Mouse (Mus musculus): ENCODE results near the gene Nudt5. TPM values are rescaled to one million over a fixed set of nuclear protein-coding genes. Genes with fewer than 3 reads are reported as not detected.
"Not testable (repeated sequence)": the region's sequence is repeated elsewhere in the genome, so short reads cannot be mapped to it uniquely, and the experiment has no call there.

Gene Nudt5
- 77.2 and 83.9 TPM in 2 replicates for polyA plus RNA-seq (2015; fragmentation: Nextera tagmentation; extraction: Ambion mirVana)

DNA sequence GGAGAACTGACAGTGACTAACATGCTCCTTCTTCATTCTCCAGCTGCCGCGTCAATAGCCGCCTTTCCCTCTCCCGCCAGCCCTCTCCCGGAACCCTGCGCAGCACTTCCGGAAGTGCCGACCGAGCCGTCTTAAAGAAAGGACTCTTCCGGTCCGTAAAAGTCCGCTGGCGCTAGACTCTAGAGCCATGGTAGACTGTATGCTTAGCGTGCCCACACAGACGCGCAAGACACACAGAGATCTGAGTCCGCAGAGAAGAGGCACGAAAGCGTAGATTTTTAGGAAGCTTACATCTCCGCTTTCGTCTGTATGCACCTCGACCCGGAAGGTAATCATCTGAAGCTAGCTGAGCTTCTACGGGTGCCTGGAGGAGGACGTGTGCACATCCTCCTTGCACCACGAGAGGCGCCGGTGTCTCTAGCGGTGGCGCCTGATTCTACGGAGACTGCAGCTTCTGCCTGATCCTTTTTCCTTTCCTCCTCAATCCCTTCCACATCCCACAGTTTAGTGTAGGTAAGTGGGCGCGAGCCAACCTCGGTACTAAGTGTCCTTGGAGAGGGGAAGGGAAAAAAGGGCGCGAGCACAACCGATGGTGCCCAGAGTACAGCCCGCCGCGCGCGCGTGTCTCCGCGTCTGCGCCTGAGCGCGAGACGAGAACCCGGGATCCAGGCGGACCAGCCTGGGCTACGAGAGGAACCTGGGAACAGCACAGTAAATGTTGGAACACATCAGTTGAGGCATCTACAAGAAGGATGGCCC, at the start of gene Nudt5, which contains the start of gene Cdc123:
Gene Nudt5 (plus strand): TSS at position 147 of the 759 bp plus-strand sequence.
Gene Cdc123 (minus strand): TSS at position 292 of the 759 bp plus-strand sequence.
- Histone ChIP-seq H3K4me3 (peak within 1 kb of the TSS; percentile 70), H3K27me3 (no peaks in the 10 kb centered on the region), H3K9ac (peak within 1 kb of the TSS; percentile 74), H3K36me3 (peaks cover 25% of the 10 kb centered on the region), H3K4me1 (peaks cover 12% of the 10 kb centered on the region), H3K4me2 (peak within 1 kb of the TSS; percentile 54), H3K27ac (peak within 1 kb of the TSS; percentile 90), H3K9me3 (no peaks in the 10 kb centered on the region)
- peak; percentile 93 for ATAC-seq (ENCODE audit: borderline replicate concordance, extremely low read depth, low FRiP score, low TSS enrichment)
- under 1% methylated on average over 53 of the region's 53 CpGs for WGBS

DNA sequence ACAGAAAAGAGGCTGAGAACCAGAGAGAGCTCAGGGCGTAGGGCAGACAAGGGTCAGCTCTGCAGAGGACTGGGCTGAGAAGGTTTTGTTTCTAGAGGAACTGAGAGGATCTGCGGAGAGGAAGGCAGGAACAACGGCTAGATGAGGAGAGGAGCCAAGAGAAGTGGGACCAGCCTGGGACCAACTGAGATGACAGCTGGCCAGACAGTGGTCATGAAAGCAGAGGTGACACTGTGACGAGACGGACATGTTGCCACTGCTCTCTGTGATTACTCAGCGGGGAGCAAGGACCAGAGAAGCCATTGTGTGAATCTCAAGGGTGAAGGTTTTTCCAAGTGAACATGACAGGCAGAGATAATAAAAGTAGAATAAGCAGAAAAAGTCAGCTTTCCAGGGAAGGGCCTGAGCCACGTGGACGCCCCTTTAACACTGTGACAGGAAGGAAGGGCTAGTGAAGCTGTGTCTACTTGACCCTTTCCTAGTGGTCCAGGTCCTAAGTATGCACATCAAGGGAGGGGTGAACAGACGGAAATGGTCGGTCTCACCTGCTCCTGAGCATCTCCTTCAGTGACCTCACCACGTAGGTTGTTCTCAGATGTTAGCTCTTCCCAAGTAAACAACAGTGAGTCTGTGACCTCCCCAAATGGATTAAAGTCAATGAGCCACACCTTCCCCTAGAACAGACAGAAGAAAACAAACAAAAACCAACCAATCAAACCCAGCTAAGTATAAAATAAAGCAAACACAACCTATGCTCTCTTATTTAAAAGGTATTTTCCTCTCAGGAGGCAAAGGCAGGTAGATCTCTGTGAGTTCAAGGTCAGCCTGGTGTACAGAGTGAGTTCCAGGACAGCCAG, 46.8 kb upstream of the Nudt5 start:
- no peak overlapping the region for H3K4me2 ChIP-seq
- no peaks in the 10 kb centered on the region for H3K9me3 ChIP-seq
- H3K27ac ChIP-seq, result no peak overlapping the region
- no peak overlapping the region for H3K9ac ChIP-seq
- peaks cover 59% of the 10 kb centered on the region for H3K36me3 ChIP-seq
- no peaks in the 10 kb centered on the region for H3K4me1 ChIP-seq
- peak; percentile 68; the same call in 1 of the 2 replicates for ATAC-seq (ENCODE audit: borderline replicate concordance, extremely low read depth, low FRiP score, low TSS enrichment)
- H3K27me3 ChIP-seq, result no peaks in the 10 kb centered on the region
- 61% methylated on average over 11 of the region's 11 CpGs for WGBS
- H3K4me3 ChIP-seq, result no peak overlapping the region

DNA sequence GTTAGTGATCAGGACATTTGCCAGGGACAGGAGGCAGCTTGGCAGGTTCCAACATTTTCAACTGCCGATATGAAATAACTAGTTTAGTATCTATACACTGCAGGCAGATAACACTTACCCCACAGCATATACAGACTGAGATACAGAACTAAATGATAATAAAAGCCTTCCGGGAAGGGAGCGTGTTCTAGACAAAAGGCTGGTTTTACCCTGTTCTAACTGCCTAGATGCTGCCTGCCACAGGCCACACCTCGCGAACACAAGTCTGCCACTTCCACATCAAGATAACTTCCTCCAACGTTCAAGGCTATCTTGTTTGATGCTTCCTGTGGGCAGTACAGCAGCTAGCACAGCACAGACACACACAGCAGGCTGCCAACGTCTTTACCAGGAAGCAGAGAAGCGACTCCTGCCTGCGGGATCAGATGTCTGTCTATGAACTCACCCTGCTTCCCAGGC, 43.6 kb upstream of the Nudt5 start:
- Histone ChIP-seq H3K4me2 (no peak overlapping the region), H3K4me1 (no peaks in the 10 kb centered on the region), H3K4me3 (no peak overlapping the region), H3K27ac (no peak overlapping the region), H3K9ac (no peak overlapping the region), H3K9me3 (no peaks in the 10 kb centered on the region), H3K27me3 (no peaks in the 10 kb centered on the region), H3K36me3 (peaks cover 33% of the 10 kb centered on the region)
- WGBS, result 69% methylated on average over 9 of the region's 9 CpGs
- no peak for ATAC-seq (ENCODE audit: borderline replicate concordance, extremely low read depth, low FRiP score, low TSS enrichment)

DNA sequence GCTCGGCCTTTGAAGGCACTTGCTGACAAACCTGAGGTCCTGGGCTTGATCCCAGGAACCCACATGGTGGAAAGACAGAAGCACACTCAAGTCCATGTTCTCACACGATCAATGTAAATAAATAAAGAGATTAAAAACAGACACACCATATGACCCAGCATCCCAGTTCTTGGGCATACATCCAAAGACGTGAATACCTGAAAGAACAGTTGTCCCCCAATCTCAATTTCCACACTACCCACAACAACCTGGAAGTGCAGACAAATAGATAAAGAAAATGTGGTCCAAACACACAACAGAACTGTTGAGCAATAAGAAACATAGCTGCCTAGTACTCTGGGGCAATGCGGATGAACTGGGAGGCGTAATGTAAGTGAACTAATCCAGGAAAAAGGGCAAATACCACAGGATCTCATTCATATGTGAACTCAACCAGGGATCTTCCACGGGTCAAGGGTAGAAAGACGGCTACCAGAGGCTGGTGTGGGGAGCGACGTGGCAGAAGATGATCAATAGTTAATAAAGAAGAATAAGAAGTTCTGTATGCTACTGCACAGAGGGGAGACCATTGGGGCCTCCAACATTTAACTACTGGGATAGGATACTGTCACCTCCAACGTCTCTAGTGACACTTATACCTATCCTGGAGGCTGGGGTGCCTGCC, 42.8 kb upstream of the Nudt5 start:
- Histone ChIP-seq H3K4me1 (no peaks in the 10 kb centered on the region), H3K4me2 (no peak overlapping the region), H3K27me3 (no peaks in the 10 kb centered on the region), H3K4me3 (no peak overlapping the region), H3K27ac (no peak overlapping the region), H3K9ac (no peak overlapping the region), H3K36me3 (peaks cover 24% of the 10 kb centered on the region; the same call in 1 of the 2 replicates), H3K9me3 (no peaks in the 10 kb centered on the region)
- no peak for ATAC-seq (ENCODE audit: borderline replicate concordance, extremely low read depth, low FRiP score, low TSS enrichment)
- WGBS, result 83% methylated on average over 10 of the region's 10 CpGs

DNA sequence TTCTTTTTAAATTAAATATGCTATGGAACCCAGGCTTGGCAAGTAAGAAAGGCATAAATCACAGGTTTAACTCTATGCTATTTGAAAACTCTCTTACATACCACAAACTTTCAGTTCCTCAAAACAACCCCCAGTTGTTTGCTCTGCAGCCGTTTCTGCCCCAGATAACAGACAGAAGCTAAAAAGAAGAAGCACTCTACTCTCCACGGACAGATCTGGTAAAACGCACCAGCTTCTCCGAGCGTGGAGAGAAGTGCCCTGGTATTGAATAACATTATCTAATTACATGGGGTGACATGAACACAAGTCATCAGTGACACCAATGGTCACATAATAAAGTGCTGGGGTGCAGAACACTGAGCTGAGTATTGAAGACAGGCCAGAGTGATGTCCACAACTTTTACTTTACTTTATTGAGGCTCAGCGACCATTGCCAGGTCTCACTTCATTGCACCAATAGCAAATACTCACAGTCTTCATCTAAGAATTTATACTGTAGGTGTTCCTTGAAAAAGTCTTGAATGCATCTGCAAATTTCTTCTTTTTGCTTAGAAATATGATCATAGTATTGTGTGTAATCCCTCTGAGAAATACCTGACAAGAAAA, 40.3 kb upstream of the Nudt5 start:
- no peak for ATAC-seq (ENCODE audit: borderline replicate concordance, extremely low read depth, low FRiP score, low TSS enrichment)
- no peaks in the 10 kb centered on the region for H3K4me1 ChIP-seq
- no peak overlapping the region for H3K9ac ChIP-seq
- H3K27ac ChIP-seq, result no peak overlapping the region
- WGBS, result 87% methylated on average over 6 of the region's 6 CpGs
- no peaks in the 10 kb centered on the region for H3K27me3 ChIP-seq
- H3K36me3 ChIP-seq, result peaks cover 26% of the 10 kb centered on the region
- no peak overlapping the region for H3K4me2 ChIP-seq
- H3K9me3 ChIP-seq, result no peaks in the 10 kb centered on the region
- no peak overlapping the region for H3K4me3 ChIP-seq

DNA sequence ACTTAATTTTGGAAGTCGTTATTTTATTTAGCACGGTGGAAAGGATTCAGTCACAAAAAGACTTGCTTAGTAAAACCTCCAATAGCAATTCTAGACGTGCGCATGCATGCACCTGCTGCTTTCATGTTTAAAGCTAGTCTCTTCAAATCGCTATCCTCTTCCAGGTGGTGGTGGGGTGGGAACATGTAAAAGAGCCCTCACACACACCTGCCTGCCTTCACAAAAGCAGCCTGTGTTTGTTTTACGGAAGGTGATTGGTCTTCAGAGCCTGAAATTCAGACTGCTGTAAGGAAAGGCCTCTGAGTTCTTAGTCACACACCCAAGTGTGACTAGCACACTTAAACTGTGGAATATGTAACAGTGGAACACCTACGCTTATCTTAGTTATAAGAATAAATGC, 39.6 kb upstream of the Nudt5 start:
- Histone ChIP-seq H3K4me1 (no peaks in the 10 kb centered on the region), H3K4me2 (no peak overlapping the region), H3K27ac (no peak overlapping the region), H3K9me3 (no peaks in the 10 kb centered on the region), H3K36me3 (peaks cover 32% of the 10 kb centered on the region), H3K4me3 (no peak overlapping the region), H3K9ac (no peak overlapping the region), H3K27me3 (no peaks in the 10 kb centered on the region)
- ATAC-seq (ENCODE audit: borderline replicate concordance, extremely low read depth, low FRiP score, low TSS enrichment), result no peak
- WGBS, result 93% methylated on average over 7 of the region's 7 CpGs

DNA sequence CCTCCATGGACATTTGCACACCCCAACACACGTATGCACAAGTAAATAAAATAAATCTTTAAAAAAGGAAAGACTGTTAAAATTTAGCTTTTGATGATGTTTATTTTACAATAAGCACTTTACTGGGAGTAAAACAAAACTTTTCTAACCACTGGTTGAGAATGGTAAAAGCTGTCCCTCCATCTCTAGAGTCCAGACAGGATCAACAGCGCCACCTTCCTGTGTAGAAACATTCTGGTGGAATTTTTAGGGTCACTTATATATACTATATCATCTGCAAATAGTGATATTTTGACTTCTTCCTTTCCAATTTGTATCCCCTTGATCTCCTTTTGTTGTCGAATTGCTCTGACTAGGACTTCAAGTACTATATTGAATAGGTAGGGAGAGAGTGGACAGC, 38.6 kb upstream of the Nudt5 start:
- peaks cover 29% of the 10 kb centered on the region for H3K36me3 ChIP-seq
- not testable (repeated sequence) for H3K9ac ChIP-seq; H3K4me3 ChIP-seq; H3K27me3 ChIP-seq; H3K4me1 ChIP-seq; H3K4me2 ChIP-seq; H3K27ac ChIP-seq; ATAC-seq (ENCODE audit: borderline replicate concordance, extremely low read depth, low FRiP score, low TSS enrichment); H3K9me3 ChIP-seq
- WGBS, result 76% methylated on average over 3 of the region's 3 CpGs

DNA sequence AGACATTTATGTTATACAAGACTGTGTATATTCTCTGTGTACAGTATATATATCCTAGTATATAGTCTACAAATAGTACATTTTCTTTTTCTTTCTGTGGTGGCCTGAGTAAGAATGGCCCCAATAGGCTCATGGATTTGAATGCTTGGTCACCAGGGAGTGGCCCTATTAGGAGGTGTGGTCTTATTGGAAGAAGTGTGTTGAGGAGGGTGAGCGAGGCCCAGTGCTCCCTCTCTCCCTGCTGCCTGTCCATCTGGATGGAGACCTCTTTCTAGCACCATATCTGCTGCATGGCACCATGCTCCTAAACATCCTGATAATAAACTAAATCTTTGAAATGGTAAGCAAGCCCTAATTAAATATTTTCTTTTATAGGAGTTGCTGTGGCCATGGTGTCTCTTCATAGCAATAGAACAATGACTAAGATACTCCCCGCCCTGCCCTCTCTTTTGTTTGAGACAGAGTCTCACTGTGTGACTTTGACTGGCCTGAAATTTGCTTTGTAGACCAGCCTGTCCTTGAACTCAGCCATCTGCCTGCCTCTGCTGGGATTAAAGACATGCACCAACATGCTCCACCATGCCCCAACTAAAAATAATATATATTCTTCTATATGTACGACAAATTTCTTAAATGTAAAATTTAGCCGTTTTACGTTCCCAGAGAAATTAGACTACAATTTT, 34.6 kb upstream of the Nudt5 start:
- peaks cover 35% of the 10 kb centered on the region for H3K36me3 ChIP-seq
- no peak for ATAC-seq (ENCODE audit: borderline replicate concordance, extremely low read depth, low FRiP score, low TSS enrichment)
- 91% methylated on average over 5 of the region's 5 CpGs for WGBS

DNA sequence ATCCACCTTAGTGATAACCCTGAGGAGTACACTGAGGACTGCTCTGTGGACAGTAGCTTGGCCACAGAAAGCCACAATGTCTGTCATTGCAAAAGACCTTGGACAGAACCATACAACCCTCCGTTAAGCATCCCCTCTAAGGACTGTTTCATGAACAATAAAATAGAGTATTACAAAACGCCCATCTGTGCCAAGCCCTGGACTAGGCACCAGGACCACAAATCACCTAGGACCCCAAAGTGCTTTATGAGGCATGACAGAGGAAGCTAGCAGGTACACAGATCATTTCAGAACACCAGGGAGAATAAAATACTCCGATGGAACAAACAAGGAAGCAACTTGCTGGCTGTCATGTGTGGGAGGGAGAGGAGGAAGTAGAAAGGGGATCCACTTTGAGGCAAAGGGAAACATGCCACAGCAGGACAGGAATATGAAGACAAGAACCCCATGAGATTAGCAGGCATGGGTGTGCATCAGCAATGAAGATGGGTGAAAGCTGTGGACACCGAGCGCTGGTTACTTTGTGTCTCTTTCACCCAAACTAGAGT, 33.5 kb upstream of the Nudt5 start:
- Histone ChIP-seq H3K36me3 (peaks cover 41% of the 10 kb centered on the region), H3K27me3 (no peaks in the 10 kb centered on the region), H3K9ac (no peak overlapping the region), H3K4me2 (no peak overlapping the region), H3K4me1 (no peaks in the 10 kb centered on the region), H3K27ac (no peak overlapping the region), H3K4me3 (no peak overlapping the region), H3K9me3 (no peaks in the 10 kb centered on the region)
- no peak for ATAC-seq (ENCODE audit: borderline replicate concordance, extremely low read depth, low FRiP score, low TSS enrichment)
- 94% methylated on average over 5 of the region's 5 CpGs for WGBS

More for the DNA sequence above, 34.6 kb upstream of the Nudt5 start:
- H3K4me3 ChIP-seq, result no peak overlapping the region
- no peak overlapping the region for H3K9ac ChIP-seq
- no peaks in the 10 kb centered on the region for H3K9me3 ChIP-seq
- no peak overlapping the region for H3K27ac ChIP-seq
- no peaks in the 10 kb centered on the region for H3K4me1 ChIP-seq
- H3K27me3 ChIP-seq, result no peaks in the 10 kb centered on the region
- no peak overlapping the region for H3K4me2 ChIP-seq

DNA sequence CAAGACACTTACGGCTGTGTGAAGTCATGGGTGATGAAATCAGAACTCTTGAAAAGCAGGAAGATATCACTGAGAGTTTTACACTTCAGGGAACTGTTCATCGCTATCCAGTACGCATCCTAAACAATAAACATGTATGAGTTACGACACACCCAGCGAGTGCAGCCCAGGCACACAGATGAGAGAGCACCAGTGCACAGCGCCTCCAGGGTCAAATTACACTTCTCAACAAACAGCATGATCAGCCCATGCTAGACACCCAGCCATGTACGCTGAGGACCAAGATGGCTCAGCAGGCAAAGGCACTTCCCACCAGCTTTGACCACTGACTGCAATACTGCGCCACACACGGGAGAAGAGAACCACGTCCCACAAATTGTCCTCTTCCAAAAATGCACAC, 23.6 kb upstream of the Nudt5 start:
- H3K36me3 ChIP-seq, result peaks cover 60% of the 10 kb centered on the region
- no peak overlapping the region for H3K9ac ChIP-seq
- ATAC-seq (ENCODE audit: borderline replicate concordance, extremely low read depth, low FRiP score, low TSS enrichment), result no peak
- no peaks in the 10 kb centered on the region for H3K9me3 ChIP-seq
- no peak overlapping the region for H3K4me2 ChIP-seq
- H3K4me1 ChIP-seq, result no peaks in the 10 kb centered on the region
- no peak overlapping the region for H3K4me3 ChIP-seq
- no peak overlapping the region for H3K27ac ChIP-seq
- WGBS, result 91% methylated on average over 10 of the region's 10 CpGs
- H3K27me3 ChIP-seq, result no peaks in the 10 kb centered on the region

DNA sequence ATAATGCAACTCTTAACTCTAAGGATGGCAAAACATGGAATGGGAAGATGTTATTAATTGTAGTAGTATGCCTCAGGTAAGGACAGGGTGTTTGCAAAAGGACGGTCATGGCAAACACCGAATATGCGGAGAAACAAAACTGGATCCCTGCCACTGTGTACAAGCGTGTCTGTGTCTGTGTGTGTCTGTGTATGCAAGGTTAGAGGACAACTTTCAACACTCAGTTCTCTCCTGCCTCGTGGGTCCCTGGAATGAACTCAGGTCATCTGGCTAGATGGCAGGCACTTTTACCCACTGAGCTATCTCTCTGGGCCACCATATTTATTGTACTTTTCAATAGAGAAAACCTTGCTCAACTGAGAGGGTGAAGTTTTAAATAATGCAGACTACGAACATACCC, 22.4 kb upstream of the Nudt5 start:
- 93% methylated on average over 6 of the region's 6 CpGs for WGBS
- Histone ChIP-seq H3K27ac (no peak overlapping the region), H3K4me1 (no peaks in the 10 kb centered on the region), H3K9ac (no peak overlapping the region), H3K4me3 (no peak overlapping the region), H3K36me3 (peaks cover 61% of the 10 kb centered on the region), H3K4me2 (no peak overlapping the region), H3K27me3 (no peaks in the 10 kb centered on the region), H3K9me3 (no peaks in the 10 kb centered on the region)
- no peak for ATAC-seq (ENCODE audit: borderline replicate concordance, extremely low read depth, low FRiP score, low TSS enrichment)

Measured in lung, embryonic 15.5 days (tissue).